Mouse (Mus musculus) CD4-positive helper T cell, adult 2 months (primary cell): ENCODE results near the gene Kyat3.
"Not testable (repeated sequence)": the region's sequence is repeated elsewhere in the genome, so short reads cannot be mapped to it uniquely, and the experiment has no call there.

Source experiments
- DNase-seq: peaks from one replicate; pipeline ENCODE4 v3.0.0-alpha.2; 2012; ENCODE audit warnings: low read depth, missing footprints, low spot score

Gene Kyat3

DNA sequence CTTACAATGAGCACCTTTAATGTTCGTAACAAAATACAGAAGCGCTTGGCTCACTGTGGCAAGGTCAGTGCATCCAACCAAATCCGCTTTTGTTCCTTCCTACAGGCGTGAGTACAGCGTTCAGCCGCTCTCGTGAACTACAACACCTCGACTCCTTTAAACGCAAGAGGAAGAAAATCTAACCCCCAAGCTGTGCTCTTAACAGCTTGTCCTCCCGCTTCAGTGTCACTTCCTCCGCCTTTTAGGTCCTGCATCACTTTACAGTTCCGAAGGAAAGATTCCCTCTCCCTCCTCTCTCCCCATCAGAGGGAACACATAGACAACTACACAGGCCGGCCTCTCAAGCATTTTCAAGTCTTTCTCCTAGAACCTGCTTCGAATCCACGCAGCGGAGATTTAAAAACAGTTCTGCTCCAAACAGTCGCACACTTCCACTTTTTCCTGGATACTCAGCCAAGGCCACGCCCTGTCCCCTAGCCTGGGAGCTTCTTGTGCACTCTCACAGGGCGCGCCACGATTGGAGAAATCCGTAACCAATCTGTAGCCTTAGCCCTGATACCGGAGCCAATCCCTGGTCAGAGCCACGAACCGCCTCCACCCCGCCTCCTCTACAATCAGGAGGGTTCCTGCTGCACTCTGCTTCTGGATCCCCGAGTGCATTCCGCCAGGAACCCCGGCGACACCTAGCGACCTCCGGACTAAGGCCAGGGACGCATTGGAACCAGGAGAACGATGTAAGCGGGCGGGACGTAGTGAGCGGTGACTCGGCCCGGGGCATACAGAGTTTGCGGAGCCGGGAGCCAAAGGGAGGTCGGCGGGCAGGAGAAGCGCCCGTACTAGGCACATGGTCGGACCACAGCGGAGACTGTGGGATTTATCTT lies at the start of gene Kyat3:
Gene Kyat3, plus strand, starts transcription at position 610 of the 881 bp plus-strand sequence.
- peak; percentile 86 for DNase-seq

DNA sequence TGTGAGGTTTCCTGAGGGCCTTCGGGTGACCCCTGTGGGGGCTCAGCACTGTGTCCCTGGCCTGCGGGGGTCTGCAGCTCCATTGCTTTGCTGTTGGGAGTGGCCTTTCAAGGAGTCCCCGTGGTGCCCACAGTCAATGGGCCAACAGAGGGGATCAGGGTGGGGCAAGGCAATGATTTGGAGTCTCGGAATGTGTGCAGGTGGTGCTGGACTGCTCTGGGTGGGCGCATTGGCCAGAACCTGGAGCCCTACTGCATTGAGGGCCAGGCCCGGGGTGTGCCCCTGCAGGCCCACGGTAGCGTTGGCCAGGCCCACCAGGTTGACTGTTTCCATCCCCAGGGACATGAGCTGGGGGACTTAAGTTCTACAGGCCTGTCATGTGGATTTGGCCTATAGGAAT lies 36.1 kb upstream of the Kyat3 start:
- DNase-seq, result no peak

DNA sequence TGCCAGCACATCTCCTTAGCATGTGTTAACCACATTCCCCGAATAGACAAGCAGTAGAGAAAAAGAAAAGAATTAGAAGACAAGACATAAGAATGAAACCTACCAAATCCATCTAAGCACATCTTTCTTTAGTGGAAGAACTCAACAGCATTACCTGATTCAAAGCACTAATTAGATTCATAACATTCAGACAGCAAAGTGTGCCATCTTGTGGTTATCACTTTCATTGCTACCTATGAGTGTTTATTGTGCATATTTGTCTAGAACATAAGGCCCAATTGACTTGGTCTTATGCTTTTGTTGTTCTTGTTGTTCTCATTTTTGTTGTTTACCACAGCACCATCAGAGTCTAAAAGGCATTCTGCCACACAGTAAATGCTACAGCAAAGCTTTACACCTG lies 26.2 kb upstream of the Kyat3 start:
- peak; percentile 27 for DNase-seq

DNA sequence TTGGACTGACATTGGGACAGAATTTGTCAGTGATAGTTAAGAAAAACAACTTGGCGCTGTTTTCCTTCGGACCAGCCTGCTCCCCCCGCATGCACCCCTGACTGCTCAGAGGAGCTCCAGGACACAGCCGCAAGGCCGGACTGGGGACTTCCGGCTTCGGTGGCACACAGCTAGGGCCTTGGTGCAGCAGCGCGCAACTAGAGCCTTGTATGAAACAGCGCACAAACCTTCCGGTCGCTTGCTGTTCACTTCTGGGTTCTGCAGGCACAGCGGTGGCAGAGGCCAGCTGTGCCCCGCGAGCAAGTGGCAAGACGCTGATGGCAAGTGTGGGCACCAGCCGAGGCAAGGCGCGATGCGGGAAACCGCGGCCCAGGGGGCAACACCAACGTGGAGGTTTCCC lies 12.9 kb upstream of the Kyat3 start:
- DNase-seq, result peak; percentile 17

DNA sequence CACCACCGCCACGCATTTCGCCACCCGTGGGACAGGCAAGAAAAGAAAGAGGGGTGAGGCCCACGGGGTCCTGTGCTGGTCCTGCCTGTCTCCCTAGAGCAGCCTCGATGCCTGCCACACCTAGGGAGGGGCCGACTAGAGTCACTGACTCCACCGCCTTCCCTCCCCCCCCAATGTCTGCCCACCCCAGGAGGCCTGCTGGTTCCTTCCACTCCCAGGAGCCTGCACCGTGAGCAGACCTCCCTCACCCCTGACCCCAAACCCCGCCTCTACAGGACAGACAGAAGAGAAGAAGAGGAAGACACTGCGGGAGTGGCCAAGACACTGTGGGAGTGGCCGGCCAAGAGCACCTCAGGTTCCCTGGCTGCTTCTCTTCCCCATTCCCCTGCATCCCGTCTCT lies 12.5 kb upstream of the Kyat3 start:
- DNase-seq, result peak; percentile 35

DNA sequence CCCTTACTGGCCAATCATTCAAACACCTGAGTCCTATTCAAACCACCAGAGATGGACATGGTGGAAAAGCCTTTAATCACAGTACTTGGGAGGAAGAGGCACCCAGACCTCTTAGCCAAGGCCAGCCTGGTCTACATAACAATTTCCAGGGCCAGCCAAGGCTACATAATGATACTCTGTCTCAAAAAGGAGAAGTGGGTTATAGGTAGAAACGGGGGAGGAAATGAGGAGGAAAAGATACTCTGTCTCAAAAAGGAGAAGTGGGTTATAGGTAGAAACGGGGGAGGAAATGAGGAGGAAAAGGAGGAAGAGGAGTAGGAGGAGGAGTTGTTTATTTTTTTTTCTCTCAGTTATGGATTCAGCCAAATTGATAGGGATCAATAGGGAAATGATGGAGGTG lies 4.3 kb upstream of the Kyat3 start:
- no peak for DNase-seq

DNA sequence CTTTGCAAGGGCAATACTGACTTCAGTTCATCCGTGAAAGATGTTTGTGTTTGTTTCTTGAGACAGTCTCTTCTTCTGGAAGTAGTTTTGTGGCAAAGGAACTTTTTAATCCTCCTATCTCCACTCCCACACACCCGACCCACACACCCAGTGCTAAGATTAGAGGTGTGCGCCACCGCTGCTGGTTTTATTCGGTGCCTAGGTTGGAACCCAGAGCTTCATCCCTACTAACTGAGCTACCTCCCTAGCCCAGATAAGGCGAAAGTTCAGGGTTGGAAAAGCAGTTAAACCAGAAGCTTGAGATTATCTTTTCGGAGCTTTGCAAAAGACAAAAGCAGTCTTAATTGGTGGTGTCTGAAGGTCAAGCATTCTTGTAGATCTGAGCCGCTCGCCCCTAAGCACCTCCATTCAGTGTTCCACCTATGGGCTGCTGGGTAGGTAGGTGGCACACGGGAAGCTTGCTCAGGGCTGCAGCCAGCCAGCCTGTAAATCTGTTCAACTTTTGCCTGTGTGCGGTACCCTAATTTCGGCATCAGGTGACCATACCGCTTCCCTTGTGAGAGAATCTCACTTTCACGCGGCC lies 647 bp downstream of the Kyat3 start:
- DNase-seq, result no peak

DNA sequence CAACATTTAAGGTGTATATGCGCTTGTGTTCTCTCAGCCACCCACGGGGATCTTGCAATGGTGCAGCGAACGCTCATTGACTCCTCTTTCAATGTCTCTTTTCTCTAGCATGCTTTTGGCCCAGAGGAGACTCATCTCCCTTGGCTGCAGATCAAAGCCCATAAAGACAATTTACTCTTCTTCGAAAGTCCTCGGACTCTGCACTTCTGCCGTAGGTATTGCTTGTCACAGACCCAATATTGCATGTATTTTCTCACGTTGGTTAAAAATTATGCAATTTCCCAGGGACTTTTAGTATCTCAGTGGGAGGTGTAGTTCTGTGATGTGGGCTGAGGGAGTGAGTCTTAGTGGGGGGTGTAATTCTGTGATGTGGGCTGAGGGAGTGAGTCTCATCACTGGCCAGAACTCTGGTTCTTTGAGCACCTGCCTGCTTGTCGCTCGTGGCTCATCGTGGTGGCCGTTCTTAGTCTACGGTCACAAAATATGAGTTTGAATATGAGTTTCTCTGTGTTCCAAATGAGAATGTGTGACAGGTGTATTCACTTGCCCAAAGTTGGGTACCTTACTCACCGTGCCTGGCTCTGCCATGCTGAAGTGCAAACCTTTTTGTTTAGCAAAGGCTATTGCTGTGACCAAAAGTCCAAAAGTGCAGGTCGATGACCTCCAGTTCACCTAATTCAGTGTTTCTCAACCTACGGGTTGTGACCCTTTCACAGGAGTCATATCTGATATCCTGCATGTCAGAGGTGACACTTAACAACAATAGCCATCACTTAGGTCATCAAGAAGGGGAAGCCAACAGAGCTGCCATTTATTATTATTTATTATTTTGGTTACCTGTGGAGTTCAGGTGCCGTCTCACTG lies 6.0 kb downstream of the Kyat3 start:
- no peak for DNase-seq

DNA sequence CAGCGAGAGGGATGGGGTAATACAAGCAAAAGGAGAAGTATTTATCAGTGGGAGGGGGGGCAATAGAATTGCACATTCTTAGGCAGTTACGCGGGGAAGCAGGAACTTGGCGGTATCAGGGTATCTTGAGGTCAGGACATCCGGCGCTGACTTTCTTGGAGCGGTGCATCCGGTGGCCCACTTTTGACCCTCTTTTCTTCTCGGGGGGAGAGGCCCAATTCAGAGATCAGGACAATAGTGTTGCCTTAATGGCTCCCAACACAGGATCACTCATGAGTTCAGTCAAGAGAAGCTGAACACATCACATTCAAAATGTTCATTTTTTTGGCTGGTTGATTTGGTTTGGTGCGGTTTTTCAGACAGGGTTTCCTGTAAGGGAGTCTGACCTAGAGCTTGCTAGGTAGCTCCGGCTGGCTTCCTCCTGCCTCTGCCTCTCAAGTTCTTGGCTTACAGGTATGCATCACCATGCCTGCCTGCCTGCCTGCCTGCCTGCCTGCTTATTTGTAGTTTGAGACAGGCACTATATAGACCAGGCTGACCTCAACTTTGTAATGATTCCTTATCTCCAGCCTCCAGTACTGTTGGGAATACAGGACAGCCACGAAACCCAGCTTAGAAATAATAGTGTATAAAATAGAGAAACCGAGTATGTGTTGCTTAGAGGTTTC lies 7.5 kb downstream of the Kyat3 start:
- not testable (repeated sequence) for DNase-seq

DNA sequence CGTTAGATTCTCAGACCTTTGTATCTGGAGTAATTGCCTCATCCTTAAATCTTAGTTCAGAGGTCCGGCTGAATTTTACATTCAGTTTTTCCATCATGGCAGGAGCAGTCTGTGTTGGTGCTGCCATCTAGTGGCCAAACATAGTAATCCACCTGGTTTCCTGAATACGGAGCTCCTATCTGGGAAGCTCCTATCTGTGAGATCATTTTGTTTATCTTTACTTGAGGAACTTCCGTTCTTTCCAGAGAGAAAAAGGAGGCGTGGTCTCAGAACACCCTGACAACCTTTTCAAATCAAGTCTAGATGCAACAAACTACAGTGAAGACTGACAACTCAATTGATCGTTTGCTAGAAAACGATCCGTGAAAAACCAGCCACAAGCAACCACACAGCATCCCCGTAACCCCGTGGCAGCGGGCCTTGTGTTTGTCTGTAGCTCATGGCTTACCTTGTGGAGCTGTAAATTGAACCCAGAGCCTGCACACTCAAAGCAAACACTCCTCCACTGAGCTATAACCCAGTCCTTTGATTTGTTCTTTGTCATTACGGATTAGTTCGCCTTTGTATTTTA lies 8.1 kb downstream of the Kyat3 start:
- peak; percentile 61 for DNase-seq

DNA sequence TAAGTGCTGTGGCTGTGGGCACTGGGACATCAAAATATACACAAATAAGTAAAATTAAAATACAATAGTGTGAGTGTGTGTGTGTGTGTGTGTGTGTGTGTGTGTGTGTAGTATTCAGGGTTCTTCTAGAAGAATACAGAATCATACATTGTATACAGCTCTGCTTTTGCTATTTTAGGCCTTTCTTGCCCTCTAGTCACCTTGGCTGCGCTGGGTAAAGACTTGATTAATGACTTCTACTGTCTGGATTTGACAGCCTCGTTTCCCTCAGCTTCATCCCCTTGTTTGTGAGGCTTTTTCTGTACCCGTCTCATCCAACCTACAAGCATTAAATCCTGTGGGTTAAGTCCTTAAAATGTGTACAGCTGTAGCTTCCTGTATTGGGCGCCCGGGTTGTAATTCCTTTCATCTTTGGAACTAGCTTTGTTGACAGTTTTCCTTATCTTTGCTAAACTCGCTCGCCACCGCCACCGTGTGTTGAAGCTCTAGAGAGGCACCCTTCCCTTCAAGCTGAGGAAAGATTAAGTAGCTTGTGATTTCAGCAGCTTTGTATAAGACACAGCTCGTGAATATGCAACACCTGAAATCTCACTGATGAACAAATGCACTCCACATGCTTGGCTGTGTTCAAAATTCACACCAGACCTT lies 9.6 kb downstream of the Kyat3 start:
- peak; percentile 55 for DNase-seq

DNA sequence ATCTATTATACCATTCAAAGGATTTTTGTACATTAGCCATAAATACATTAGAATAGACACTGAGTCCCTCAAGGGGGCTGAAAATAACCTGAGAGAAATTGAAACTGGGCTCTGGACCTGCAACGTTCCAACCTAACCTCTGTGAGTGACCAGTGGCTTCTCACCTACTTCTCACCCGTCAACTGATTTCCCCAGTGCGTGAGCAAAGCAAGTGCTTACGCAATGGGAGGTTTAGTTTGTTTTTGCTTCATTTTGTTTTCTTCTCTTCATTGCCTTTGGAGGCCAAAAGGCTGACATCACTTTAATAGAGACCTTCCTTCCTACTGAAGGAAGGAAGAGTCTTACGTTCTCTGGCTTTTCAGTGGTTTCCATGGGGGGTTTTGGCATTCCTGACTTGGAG lies 10.5 kb downstream of the Kyat3 start:
- no peak for DNase-seq

DNA sequence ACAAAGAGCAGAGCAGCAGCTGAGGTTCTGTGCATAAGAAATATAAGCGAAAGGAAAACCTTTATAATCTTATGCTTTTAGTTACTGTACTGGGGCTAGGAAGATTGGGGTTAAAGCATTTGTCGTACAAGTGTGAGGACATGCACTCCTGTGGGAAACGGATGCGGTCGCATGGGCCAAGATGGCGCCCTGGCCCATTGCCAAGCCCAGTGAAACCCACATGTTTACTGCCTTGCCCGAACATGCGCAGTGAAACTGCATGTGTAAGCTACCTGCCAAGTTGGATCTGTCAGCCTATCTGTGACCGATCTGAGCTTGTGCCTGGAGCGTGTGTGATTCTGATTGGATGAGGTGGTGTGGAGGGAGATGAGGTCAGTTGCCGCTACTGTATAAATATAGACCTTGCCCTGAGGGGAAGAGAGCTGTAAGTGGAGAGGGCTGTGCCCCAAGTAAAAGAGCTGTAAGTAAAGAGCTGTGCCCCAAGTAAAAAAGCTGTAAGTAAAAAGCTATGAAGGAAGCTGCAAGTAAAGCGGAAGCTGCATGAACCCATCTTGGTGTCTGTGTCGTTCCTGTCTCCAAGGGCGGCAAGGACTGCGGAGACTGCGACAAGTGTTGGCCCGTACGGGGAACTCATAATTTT lies 11.7 kb downstream of the Kyat3 start:
- DNase-seq, result not testable (repeated sequence)

DNA sequence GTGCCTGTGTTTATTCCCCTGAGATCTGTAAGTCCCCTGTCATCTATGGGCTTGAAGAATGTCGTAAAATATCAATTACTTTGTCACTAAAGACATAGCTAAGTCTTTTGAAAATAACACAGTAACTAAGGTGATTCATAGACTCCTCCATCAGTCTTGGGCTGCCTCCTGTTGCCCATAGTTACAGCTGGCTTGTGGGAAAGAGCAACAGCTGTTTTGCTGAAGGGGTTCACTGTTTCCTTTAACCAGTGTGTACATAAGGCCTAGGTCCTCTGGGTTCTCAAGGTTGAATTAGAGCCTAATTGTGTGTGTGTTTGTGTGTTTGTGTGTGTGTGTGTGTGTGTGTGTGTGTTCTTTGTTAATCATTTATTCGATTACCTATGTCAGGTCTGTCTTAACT lies 24.6 kb downstream of the Kyat3 start:
- no peak for DNase-seq

DNA sequence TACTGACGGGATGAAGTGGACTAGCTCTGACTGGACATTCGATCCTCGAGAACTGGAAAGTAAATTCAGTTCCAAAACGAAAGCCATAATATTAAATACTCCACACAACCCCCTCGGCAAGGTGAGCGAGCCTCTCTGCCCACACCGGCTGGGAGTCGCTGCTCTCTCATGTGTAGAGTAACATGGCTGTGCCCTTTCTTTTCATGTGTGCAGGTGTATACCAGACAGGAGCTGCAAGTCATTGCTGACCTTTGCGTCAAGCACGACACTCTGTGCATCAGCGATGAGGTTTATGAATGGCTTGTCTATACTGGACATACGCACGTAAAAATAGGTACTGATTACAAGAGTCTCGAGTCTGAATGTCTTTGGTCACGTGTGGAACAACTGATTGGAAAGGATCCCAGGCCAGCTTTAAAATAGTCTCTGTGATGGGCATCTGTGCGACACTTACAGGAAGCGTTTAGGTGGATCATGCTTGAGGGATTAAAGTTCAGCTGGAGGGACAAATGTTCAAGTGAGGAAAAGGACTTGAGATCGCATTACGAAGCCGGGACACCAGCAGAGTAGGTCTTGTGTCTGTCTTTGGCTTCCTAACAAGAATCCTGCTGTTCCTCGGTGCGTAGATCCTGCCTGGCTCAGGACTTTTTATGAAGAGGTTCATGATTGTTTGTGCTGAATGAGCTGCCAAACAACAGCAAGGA lies 25.3 kb downstream of the Kyat3 start:
- DNase-seq, result no peak

DNA sequence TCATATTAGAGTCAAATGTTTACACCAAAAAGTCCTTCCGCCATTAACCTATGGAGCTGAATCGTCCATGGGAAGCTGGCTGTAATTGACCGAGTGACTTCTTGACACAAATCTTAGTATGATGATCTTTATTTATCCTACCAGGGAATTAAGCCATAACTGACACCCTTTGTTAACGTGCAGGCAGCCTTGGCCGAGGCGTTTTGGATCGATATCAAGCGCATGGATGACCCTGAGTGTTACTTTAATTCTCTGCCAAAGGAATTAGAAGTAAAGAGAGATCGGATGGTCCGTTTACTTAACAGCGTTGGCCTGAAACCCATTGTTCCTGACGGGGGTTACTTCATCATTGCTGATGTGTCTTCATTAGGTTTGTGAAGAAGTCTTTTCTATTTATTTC lies 33.4 kb downstream of the Kyat3 start:
- no peak for DNase-seq

DNA sequence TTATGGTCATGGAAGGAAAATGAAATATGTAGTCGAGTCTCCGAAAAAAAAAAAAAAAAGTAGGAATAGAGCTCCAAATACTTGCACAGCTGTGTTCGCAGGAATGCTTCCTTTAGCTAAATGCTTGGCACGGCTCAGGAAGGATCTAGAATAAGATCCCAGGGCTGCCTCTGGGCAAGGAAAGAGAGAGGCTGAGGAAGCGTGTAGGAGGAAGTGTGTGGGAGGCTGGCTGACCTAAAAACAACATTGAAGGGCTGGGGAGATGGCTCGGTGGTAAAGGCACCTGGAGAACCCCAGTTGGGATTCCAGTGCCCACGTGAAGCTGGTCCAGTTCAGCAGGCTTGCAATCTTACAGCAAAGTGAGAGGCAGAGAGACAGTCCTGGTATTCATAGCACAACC lies 40.0 kb downstream of the Kyat3 start:
- no peak for DNase-seq

DNA sequence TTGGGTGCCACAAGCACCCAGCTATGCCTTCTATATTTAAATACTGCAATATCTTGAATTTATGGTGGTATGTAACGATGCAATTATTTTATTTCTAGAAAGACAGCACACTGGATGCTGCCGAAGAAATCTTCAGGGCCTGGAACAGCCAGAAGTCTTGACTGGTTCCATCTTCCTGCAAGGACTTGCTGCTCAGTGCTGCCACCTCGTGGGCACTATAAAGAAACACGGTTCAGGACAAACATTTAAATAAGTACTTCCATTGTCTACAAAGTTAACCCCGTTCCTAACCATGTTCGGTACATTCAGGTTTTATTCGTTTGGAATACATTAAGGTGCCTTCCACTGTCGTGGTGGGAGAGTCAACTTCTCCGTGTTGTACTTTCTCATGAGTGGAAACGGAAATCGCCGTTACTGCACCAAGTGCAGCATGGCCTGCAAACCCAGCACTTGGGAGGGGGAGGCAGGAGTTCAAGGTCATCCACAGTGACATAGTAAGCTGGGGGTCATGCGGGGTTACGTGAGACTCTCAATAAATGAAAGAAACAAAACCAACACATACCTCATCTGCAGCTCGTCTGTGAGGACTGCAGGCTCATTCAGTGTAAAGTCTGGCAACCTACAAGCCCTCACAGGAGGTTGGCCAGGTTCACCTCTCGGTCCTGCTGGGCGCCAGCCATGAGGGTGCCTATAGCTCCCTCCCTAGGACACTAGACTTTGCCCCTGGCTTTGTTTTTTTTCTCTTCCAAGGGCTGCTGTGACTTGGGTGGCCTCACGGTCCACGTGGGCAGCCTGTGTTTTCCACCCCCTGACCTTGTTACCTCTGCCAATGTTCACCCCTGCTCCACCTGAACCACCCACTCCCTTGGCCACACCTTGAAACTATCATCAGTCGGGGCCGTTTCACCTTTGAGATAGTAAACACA lies 43.4 kb downstream of the Kyat3 start:
- peak; percentile 71 for DNase-seq

DNA sequence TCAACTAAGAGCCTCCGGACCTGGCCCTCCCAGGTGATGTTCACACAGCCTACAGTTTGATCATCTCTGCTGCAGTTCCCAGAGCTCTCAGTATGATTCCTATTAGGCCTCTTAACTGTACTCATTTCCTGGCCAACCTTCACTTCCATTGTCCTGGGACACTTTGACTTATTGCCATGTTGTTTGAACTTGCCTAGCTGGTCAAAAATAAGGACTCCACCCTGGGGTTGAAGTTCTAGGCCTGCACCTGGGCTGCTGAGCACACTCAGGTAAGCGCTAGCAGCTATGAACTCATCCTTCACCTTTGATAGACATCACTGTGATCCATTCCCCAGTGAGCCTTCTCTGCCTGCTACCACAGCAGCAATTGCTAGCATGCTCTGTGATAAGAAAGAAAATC lies 44.2 kb downstream of the Kyat3 start:
- no peak for DNase-seq
